Mouse (Mus musculus): Measurements from ENCODE around the gene Nop2.
A peak's percentile ranks its signal among the peaks of the same experiment; 100 is the strongest.

Nop2 gene

DNA sequence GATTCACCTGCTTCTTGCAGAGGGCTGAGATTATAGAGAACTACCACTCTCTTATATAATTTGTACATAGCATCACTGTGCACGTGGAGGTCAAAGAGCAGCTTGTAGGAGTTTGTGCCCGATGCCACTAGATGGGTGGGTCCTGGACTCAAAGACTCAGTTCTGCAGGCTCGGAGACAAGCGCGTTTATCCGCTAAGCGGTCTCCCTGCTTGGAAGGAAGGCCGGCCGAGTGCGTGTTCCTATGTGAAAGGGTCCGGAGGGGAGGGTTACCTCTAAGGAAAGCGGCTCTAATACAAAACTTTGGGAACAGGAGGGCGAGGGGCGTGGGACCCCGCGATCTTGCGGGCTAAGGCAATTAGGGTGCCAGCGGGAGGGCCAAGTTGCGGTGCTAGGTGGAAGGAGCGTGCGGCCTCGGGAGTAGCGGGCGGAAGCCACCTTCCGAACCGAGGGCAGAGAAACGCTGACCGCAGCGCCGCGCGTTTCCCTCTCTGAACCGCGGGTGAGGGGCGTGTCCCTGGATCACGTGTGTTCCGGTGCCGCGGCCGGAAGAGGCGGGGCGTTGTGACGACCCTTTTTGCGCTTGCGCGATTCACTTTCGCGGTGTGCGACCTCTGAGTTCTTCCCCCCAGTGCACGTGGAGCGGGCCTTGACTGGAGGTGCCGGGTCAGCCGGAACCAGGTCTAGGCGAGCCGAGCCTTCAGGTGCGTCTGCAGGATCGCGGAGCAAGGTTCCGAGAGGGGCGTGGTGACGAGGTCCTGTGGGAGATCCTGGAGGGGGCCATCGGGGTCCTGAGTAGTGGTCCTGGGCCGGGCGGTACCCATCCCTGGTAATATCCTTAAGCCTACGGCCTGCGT is at the start of gene Nop2:
Nop2 (plus strand) TSS at position 608 of the 855 bp plus-strand sequence.
- peak; percentile 94 for DNase-seq (ENCODE audit: low read depth, low spot score)

DNA sequence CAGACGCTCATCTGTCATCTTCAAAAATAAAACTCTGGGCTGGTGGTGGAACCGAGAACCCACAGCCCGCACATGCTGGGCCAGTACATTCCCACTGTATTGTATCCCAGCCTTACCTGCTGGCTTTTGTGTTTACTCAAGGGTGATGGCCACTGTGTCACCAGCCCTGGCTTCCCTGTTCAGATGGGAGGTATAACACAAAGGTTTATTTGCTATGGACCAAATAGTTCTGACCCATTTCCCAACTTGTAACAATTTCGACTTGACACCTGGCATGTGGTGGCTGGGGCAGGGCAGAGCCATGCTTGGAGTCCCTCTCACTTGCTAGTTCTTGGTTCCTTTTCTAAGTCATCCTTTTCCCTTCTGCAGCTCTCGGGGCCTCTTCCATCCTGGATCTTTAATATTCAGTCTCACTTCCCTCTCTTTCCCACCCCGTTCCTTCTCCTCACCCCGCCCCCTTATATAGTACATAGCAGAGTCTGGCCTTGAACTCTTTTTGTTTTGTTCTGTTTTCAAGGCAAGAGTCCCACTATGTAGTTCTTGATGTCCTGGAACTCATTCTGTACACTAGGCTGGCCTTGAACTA is 48.8 kb upstream of the Nop2 start:
- no peak for DNase-seq (ENCODE audit: low read depth, low spot score)

DNA sequence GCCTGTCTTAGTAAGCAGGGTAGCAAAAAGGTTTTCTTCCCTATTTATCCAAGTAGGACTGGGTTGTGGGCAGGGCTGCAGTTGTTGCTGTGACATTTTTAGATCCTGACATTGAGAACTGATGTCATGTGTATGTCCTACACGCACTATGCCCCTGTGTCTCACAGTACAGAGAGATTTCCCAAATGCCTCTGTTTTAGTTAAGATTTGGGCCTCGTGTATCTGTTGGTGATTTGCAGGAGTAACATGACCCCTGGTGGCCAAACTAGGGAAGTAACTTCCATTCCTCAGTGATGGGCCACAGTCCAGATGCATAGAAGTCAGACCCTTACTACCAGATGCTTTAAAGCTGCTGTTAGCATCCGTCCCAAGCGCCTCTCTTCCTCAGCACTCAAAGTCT is 47.3 kb upstream of the Nop2 start:
- peak; percentile 83 for DNase-seq (ENCODE audit: low read depth, low spot score)

GRCm38 (mm10) chr6:125087937-125088336 is 43.8 kb upstream of the Nop2 start:
- no peak for DNase-seq (ENCODE audit: low read depth, low spot score)

DNA sequence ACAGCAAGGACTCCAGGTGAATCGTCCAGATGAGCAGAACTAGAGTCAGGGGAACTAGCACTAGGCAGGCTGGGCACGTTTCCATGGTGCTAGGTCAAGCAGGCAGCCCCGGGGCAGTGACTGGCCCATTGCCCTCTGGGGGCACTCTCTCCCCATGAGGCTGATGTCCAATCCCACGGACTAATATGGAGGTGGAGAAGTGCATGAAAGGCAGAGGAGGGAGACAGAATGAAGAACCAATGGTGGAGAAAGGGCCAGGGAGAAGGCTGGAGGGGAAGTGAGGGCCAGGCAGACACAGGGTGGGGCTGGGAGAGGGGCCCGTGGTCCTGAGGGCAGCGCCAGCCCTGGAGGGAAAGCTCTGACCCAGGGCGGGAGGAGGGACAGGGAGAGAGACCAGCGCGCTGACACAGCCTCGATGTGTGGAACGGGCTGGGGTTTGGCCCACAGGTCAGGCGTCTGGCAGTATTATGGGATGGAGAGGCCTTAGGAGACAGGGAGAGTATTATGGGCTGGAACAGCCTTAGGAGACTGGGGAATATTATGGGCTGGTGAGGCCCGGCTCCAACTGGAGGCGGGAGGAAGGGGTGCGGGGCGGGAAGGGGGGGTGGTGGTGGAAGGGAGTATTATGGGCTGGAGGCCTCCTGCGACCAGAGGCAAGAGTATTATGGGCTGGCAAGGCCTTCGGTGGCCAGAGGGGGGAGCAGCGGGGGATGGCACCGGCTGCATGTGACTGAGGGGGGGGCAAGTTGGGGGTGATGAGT is 43.0 kb upstream of the Nop2 start:
- DNase-seq (ENCODE audit: low read depth, low spot score): peak; percentile 90

- DNase-seq (ENCODE audit: low read depth, low spot score): peak; percentile 81
These were observed 42.0 kb upstream of the Nop2 start for GRCm38 (mm10) chr6:125089521-125090321.

GRCm38 (mm10) chr6:125090341-125091085 is 41.2 kb upstream of the Nop2 start:
- no peak for DNase-seq (ENCODE audit: low read depth, low spot score)

DNA sequence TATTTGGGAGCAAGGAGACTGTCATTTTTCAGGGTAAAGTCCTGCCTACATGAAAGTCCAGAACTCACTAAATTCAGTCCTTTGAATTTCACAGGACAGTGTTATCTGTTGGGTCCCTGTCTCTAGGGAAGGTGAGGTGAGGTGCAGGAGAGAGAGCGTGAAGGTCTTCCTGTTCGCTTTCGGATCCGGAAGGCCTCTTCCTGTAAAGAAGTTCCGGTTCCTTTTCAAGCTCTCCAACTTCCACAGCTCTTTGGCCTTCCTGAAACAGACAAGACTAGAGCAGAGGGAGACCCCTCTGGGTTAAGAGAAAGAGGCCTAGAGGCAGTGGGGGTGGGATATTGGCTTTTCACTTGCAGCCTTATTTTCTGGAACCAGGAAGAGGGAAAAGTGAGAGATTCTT is 39.3 kb upstream of the Nop2 start:
- DNase-seq (ENCODE audit: low read depth, low spot score): no peak

DNA sequence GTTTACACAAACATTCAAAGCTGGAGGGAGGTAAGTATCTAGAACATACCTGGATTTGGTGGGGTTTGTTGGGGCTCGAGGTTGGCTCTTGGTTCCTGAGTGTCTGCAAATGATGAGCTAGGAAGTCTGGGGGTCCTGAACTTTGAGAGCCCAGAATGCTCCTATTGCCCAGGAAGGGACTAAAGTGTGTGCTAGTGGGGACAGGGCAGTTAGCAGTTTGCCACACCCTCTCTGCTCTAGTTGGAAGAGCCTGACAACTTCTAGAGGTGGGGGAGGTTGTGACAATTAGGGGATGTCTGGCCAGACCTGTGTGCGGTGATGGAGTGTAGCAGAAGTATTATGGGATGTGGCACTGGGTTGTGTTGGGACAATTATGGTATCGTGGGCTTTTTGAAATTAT is 36.9 kb upstream of the Nop2 start:
- no peak for DNase-seq (ENCODE audit: low read depth, low spot score)

GRCm38 (mm10) chr6:125095391-125096278 is 36.1 kb upstream of the Nop2 start, which contains the start of gene Chd4:
Chd4 (plus strand) TSS chr6:125095981.
- peak; percentile 83 for DNase-seq (ENCODE audit: low read depth, low spot score)

GRCm38 (mm10) chr6:125096279-125096596 is 35.5 kb upstream of the Nop2 start:
- DNase-seq (ENCODE audit: low read depth, low spot score): no peak

DNA sequence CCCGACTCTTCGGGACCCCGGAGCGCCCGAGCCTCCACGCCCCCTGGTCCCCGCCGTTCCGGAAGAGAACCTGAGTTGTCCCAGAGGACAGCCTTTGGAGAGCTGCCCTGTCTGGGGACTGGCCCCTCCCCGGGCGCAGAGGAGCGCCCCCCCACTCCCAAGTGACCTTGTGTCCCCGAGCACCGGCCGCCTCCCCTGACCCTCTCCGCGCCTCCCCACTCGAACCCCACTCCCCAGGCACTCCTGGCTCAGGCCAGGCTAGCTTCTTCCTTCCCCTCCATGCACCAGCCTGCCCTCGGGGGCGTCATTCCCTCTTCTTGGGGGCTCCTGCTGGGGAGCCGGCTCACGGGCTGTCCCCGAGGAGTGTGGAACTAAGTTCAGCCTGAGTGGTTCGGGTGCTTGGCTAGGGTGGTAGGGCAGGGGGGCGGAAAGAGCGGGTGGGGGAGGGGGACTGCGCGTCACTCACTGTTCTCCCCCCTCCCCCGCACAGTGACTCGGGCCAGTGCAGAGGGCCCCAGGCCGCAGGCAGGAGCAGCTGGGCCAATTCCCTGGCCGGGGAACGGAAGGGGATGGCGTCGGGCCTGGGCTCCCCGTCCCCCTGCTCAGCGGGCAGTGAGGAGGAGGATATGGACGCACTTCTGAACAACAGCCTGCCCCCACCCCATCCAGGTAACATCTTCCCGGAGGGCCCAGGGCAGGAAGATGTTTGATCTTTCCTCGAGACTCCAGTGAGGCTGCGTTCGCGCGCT is 34.9 kb upstream of the Nop2 start:
- no peak for DNase-seq (ENCODE audit: low read depth, low spot score)

DNA sequence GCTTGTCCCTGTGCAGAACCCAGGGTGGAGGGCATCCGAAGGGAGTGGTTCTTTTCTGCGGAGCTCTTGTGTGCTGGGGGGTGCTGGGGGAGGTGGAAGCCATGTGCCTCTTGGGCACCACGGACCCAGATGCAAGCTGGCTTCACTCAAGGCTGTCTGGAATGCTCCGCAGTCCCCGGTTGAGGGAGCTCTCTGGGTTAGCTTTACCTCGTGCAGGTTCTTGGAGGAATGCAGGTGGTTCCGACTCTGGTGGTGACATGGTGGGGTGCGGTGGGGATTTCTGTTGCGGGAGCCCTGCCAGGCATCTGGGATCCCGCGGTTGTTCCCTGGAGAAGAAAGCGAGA is 34.4 kb upstream of the Nop2 start:
- no peak for DNase-seq (ENCODE audit: low read depth, low spot score)

DNA sequence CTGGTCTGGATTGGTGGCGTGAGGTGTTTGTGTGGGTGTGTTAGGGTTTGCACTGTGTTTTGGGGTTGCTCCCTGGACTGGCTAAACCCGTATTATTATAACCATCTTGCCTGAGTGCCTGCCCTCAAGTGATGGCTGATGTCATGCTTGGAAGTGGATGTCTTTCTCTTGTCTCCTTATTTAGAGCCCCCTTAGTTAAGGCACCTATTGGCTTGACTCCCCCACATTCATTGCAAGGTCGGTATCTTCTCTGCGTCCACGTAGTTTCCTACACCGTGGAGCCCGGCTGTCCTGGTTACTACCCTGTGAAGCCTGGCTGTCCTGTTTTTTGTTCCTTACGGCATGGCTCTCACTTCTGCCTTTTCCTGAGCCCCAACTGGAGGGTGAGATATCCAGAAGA is 33.8 kb upstream of the Nop2 start:
- DNase-seq (ENCODE audit: low read depth, low spot score): no peak

- DNase-seq (ENCODE audit: low read depth, low spot score): no peak
These were observed 33.2 kb upstream of the Nop2 start for GRCm38 (mm10) chr6:125098513-125098912.

- DNase-seq (ENCODE audit: low read depth, low spot score): no peak
These were observed 32.2 kb upstream of the Nop2 start for GRCm38 (mm10) chr6:125099421-125099971.

DNA sequence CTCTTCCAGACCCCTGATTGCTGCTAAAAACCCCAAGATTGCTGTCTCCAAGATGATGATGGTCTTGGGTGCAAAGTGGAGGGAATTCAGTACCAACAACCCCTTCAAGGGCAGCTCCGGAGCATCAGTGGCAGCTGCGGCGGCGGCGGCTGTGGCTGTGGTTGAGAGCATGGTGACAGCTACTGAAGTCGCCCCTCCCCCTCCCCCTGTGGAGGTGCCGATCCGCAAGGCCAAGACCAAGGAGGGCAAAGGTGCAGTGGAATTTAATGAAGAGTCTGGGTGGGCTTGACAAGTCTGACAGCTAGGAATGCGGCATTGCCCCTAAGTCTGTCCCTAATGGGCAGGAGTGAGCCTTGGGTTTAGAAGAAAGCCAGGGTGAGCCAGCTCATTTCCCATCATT is 30.3 kb upstream of the Nop2 start:
- DNase-seq (ENCODE audit: low read depth, low spot score): no peak

DNA sequence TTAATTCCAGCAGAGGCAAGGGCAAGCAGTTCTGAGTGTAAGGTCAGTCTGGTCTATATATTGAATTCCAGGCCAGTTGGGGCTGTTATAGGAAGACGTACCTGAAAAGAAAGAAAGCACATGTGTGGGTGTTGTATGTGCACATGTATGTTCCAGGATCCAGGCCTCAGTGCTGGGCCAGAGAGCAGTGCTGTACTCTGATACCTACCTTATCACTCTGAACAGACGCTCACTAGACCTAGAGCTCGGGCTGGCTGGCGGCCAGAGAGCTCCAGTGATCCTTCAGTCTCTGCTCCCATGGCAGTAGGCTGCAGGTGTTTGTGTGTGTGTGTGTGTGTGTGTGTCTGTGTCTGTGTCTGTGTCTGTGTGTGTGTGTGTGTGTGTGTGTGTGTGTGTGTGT is 27.5 kb upstream of the Nop2 start:
- no peak for DNase-seq (ENCODE audit: low read depth, low spot score)

DNA sequence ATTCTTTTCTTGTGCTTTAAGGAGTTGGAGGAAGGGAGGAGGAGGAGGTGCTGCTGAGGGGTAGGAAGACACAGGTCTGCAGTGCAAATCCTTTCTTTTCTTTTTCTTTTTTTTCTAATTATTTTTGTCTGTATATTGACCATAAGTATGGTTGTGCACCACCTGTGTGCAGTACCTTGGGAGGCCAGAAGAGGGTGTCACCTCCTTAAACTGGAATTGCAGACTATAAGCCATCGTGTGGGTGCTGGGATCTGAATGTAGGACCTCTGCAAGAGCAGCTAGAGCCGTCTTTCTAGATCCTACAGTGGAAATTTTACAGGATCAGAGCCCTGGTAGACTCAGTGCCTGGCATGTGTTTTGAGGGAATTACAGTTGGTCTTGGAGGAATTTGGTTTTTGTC is 24.0 kb upstream of the Nop2 start:
- no peak for DNase-seq (ENCODE audit: low read depth, low spot score)
